In the genomic region with DNA sequence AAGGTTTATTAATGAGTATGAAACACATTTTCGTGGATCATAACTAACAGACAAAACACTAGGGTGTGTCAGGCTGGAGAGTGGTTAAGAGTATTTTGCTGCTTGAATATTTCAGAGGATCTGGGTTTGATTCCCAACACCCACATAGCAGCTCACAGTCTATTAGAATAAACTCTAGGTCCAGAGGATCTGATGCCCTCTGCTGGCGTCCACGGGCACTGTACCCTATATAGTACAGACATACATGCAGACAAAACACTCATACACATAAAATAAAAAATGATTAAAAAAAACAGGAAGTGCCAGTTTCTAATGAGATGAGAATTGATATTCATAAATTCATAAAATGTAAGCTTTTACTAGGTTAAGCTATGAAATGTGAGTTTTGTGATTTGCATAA, we compare ENCODE assay signal across 10 mouse cellular contexts. TPM values are rescaled to one million over a fixed set of nuclear protein-coding genes. Genes with fewer than 3 reads are reported as not detected.
DNase-seq lines count a peak whose midpoint lies in the region; TF ChIP-seq lines count a peak whose summit lies in the region.
"Had no signal": no experiment of that assay in that cellular context is flagged by ENCODE, and none has a peak within 500 bp of the region (broad histone marks: within the 10 kb centered on the region; RNA-seq: fewer than 3 reads in every experiment).

No protein-coding gene starts in this region.

- peak; percentile 70 for TF ChIP-seq CTCF in layer of hippocampus, adult 2 months (conservative IDR thresholded peaks at IDR 0.05)

- H3K4me3 ChIP-seq in layer of hippocampus, adult 2 months: no peak overlapping the region
- H3K4me3 ChIP-seq: heart, embryonic 13.5 days had no signal

- no peak for DNase-seq in layer of hippocampus, adult 2 months (ENCODE audit: low spot score in 2 of 2)
- no peak for DNase-seq in layer of hippocampus, adult 11-12 months (ENCODE audit: low spot score)
- DNase-seq in 3T3-L1 (ENCODE audit: low read depth, low spot score) (peak; percentile 62), A20 (ENCODE audit: low read depth, low spot score) (peak; percentile 39)
- DNase-seq in c-Kit-positive CD71-positive TER-119-negative erythroid progenitor cells, embryonic 14.5 days (ENCODE audit: low read depth): peak; percentile 10
- no peak for DNase-seq in right cerebral cortex, postnatal 10 days (ENCODE audit: low spot score in 2 of 2)
- no peak for DNase-seq in cerebellum, postnatal 25 days
- DNase-seq: embryo, embryonic 11 days had no signal

- no peak overlapping the region for H3K27ac ChIP-seq in layer of hippocampus, adult 2 months
- H3K27ac ChIP-seq: heart, embryonic 13.5 days; hindbrain, embryonic 14.5 days had no signal

RNA-seq across cellular contexts. Expression of gene Jade1, which starts 56.7 kb away (rescaled TPM):
- 10 to 100 TPM; 34.4 to 35.9 TPM for total RNA-seq in layer of hippocampus, adult 2 months (2021)

Comparison
In these comparisons a context has a peak if more than half of its experiments do, and no peak if none do; other contexts are left out.
1. DNase-seq: peak in 3T3-L1 (single experiment), A20 (single experiment) and c-Kit-positive CD71-positive TER-119-negative erythroid progenitor cells, embryonic 14.5 days (single experiment); none in layer of hippocampus, adult 2 months (0 of 2), layer of hippocampus, adult 11-12 months (single experiment), right cerebral cortex, postnatal 10 days (0 of 2) and cerebellum, postnatal 25 days (0 of 2).